Mouse (Mus musculus) 3T3-L1 (cell line): ENCODE results near the gene Doc2a.

Experiments used
- DNase-seq: peaks from one replicate; pipeline ENCODE4 v3.0.0-alpha.2; 2015; ENCODE audit warnings: low read depth, low spot score

Gene Doc2a

DNA sequence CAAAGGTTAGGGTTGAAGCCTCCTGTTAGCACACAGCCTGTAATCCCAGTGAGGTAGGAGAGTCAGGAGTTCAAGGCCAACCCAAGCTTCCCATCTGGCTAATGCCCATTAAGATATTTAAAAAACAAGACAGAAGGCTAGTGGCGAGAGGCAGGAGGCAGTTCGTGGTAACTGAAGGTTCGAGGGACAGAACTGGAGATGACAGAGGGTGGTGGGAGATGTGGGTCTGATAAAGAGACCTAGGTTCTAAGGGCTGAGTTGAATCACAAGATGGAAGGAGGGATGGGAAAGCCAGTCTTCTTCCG is at the start of gene Doc2a:
TSS of gene Doc2a (plus strand) at position 301 of the 305 bp plus-strand sequence.
- DNase-seq, result no peak

- no peak for DNase-seq
Observed at GRCm38 (mm10) chr7:126798127-126799049, 48.8 kb upstream of the Doc2a start.

DNA sequence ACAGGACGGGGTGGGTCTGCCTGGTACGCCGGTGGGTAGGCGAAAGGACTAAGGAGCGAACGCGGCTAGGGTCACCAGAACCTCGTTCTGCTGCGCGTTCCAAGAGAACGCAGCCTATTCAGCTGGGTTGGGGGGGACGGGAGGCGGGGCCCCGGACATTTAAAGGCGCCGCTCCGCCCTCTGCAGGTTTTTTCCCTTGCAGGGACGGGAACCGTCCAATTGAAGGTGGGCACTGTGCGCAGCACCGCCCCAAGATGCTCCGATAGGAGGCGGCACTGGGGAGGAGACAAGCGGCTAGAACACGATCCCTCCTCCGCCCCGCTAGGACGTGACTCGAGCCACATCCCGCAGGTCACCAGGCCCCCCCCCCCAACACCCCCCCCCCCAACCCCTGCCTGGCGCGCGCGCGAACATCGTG is 48.2 kb upstream of the Doc2a start:
- DNase-seq, result peak; percentile 95

DNA sequence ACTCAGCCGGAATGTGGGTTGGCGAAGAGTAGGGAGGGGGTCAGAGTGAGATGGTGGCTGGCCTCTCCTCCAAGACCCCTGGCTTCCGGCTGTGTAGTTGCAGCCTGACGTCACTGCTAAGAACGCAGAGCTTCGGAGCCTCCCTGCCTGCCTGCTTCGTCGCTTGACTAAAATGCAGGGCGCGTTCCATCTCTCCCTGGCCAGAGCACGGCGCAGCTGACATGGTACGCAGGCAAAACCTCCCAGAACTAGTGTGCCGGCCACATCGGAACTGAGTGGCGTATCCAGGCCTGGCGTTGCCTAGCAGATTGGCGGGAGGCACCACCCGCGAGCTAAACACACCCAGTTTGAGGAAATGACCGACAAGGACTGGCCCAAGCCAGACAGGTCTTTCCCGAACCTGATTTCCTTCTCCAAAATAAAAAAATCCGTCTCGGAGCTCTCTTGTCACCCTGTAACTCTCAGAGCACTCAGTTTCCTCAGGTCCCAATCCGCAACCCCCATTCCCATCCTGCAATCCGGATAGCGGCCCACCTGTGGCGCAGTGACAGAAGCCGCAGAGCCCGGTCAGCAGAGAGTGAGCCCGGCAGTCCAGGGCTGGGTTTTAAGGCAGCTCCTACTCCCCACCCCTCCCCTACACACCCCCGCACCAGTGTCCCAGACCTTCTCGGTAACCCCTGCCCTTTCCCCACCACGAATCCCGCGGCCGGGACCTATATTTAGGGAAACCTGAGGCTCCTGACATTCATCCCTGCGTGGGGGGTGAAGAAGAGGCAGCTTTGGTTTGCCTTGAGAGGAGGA is 47.5 kb upstream of the Doc2a start:
- DNase-seq, result peak; percentile 90

DNA sequence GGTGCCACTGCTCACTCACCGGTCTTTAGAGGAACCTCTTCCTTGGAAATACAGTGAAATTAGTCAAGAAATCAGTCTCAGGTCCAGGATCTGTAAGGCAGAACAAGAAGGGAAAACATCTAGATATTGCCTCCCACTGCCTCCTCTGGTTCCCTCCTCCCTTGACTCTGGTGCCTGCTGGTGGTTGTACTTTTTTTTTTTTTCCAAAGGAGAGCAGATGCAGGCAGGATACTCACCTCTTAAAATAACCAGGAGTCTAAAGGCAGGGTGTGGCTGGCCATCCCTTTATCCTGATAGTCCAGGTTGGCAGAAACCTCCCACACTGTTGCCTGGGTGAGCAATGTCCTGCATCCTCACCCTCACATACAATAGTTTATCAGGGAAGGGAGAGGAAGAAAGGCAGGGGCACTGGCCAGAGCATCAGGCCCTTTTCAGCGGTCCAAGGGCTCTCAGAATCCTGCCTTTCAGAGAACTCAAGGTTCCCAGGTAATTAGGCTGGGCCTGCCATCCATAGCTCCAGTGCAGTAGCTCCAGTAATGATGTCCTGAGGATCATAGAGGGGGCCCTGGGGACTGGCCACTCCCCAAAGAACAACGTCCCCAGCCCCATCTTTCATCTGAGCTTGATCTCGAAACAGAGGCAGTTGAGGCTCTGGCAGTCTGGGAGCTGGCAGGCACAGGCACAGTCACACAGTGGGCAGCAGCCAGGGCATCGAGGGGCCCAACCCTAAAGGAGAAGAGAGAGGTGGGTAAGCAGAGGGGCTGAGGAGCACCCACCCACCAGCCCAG is 46.8 kb upstream of the Doc2a start:
- DNase-seq, result peak; percentile 54

DNA sequence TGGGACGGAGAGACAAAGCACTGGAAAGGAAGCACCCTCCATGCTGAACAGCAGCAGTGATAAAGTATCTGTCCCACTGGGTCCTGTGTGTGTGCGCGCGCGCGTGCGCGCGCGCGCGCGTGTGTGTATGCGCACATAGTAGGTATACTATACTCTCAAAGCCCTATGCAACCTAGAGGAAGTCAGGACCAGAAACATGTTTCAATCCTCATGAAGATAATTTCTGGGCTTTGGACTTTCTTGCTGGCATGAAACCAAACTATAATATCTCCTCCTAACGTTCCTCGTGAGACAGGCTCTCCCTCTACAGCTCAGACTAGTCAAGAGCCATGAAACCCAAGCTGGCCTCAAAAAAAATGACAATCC is 46.2 kb upstream of the Doc2a start:
- no peak for DNase-seq

- no peak for DNase-seq
Observed at GRCm38 (mm10) chr7:126802134-126802889, 44.9 kb upstream of the Doc2a start.

- DNase-seq, result no peak
Observed at GRCm38 (mm10) chr7:126803181-126803580, 44.0 kb upstream of the Doc2a start.

GRCm38 (mm10) chr7:126803751-126804150 is 43.5 kb upstream of the Doc2a start:
- DNase-seq, result no peak

DNA sequence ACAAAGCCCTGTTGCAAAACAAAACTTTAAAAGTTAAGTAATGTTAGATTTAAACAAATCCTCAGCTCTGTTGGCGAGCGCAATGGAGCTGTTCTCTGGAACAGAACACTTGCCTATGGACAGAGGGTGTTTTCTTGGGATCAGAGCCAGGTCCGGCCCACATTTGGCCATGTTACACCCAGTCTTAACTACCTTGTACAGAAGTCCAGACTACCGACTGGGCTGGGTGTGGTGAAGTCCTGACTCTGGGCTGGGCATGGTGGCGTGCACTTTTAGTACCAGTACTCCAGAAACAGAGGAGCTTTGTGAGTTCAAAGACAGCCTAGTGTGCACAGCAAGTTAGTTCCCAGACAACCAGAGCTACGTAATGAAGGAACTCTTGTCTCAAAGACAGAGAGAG is 40.3 kb upstream of the Doc2a start:
- DNase-seq, result peak; percentile 68

GRCm38 (mm10) chr7:126807405-126807804 is 39.8 kb upstream of the Doc2a start:
- DNase-seq, result peak; percentile 75

- DNase-seq, result peak; percentile 77
Observed at GRCm38 (mm10) chr7:126808703-126809455, 38.3 kb upstream of the Doc2a start.

DNA sequence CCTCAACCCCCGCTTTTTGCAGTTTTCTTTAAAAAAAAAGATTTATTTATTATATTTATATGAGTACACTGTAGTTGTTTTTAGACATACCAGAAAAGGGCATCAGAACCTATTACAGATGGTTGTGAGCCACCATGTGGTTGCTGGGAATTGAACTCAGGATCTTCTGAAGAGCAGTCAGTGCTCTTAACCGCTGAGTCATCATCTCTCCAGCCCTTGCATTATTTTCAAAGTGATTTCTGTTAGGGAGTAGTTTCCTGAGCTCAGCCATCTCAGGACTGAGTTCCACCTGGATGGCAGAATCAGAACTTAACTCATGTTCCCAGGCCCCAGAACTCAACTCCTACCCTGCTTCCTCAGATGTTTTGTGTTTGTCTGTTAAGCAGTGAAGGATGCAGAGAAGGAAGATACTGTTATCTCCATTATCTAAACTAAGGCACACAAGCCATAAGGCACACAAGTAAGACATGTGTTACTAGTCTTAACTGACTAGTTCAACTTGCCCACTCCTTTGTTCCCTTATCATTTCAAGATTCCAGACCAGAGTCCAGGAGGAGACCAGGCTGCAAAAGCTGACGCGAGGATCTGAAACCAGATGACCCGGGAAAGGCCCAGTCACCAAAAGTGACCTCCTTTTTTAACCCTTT is 37.4 kb upstream of the Doc2a start:
- no peak for DNase-seq

GRCm38 (mm10) chr7:126815726-126816222 is 31.4 kb upstream of the Doc2a start:
- peak; percentile 34 for DNase-seq

- no peak for DNase-seq
Observed at GRCm38 (mm10) chr7:126816494-126816893, 30.7 kb upstream of the Doc2a start.

DNA sequence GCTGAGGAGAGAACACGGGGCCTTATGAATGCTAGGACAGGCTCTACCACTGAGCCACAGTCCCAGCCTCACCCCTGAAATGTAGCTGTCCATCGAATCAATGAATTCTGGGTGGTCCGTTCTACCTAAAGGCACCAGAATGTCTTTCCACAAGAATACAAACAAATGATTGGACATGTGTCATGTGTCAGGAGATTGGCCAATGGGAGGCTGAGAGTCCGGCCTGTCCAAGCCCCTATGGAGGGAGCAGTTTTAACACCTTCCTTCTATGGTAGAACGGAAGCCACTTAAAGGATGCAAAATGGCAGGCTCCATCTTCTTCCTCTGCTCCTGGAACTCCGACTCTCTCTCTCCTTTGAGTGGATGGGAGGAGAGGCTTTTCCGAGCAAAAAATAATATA is 29.6 kb upstream of the Doc2a start:
- no peak for DNase-seq

DNA sequence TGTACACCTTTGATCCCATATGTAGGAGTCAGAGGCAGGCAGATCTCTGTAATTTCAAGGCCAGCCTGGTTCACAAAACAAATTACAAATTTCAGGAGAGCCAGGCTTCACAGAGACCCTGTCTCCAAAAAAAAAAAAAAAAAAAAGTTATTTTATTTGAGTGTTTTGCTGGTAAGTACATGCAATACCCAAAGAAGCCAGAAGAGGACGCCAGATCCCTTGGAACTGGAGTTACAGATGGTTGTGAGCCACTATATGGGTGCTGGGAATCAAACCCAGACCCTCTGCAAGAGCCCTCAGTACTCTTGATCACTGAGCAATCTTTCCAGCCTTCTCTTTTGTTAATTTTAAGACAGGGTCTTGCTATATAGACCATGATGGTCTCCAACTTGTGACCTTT is 28.4 kb upstream of the Doc2a start:
- no peak for DNase-seq

- peak; percentile 75 for DNase-seq
Observed at GRCm38 (mm10) chr7:126821835-126822511, 25.2 kb upstream of the Doc2a start.

GRCm38 (mm10) chr7:126822741-126823140 is 24.5 kb upstream of the Doc2a start:
- DNase-seq, result no peak
